Mouse (Mus musculus): Measurements from ENCODE around the gene Sgms1.

The Sgms1 gene

GRCm38 (mm10) chr19:32262805-32263572 lies 126.5 kb downstream of the Sgms1 start:
- DNase-seq, result no peak

- no peak for DNase-seq
Observed at GRCm38 (mm10) chr19:32260869-32261688, 128.4 kb downstream of the Sgms1 start.

- DNase-seq, result no peak
Observed at GRCm38 (mm10) chr19:32259830-32260229, 129.7 kb downstream of the Sgms1 start.

- no peak for DNase-seq
Observed at GRCm38 (mm10) chr19:32259048-32259447, 130.5 kb downstream of the Sgms1 start.

GRCm38 (mm10) chr19:32258146-32258545 lies 131.4 kb downstream of the Sgms1 start:
- no peak for DNase-seq

GRCm38 (mm10) chr19:32257616-32258015 lies 131.9 kb downstream of the Sgms1 start:
- DNase-seq, result no peak

- no peak for DNase-seq
Observed at GRCm38 (mm10) chr19:32256706-32257415, 132.7 kb downstream of the Sgms1 start.

GRCm38 (mm10) chr19:32255429-32256185 lies 133.9 kb downstream of the Sgms1 start:
- no peak for DNase-seq

- DNase-seq, result no peak
Observed at GRCm38 (mm10) chr19:32254739-32255344, 134.7 kb downstream of the Sgms1 start.

GRCm38 (mm10) chr19:32254204-32254603 lies 135.3 kb downstream of the Sgms1 start:
- no peak for DNase-seq

- DNase-seq, result no peak
Observed at GRCm38 (mm10) chr19:32252987-32253386, 136.5 kb downstream of the Sgms1 start.

GRCm38 (mm10) chr19:32252451-32252850 lies 137.1 kb downstream of the Sgms1 start:
- no peak for DNase-seq

- DNase-seq, result no peak
Observed at GRCm38 (mm10) chr19:32249181-32250130, 140.1 kb downstream of the Sgms1 start.

- no peak for DNase-seq
Observed at GRCm38 (mm10) chr19:32244881-32245280, 144.6 kb downstream of the Sgms1 start.

- no peak for DNase-seq
Observed at GRCm38 (mm10) chr19:32243246-32243645, 146.3 kb downstream of the Sgms1 start.

GRCm38 (mm10) chr19:32242153-32242552 lies 147.4 kb downstream of the Sgms1 start:
- DNase-seq, result peak; percentile 19

GRCm38 (mm10) chr19:32240417-32240990 lies 149.0 kb downstream of the Sgms1 start:
- no peak for DNase-seq

GRCm38 (mm10) chr19:32239925-32240324 lies 149.6 kb downstream of the Sgms1 start:
- no peak for DNase-seq

- DNase-seq, result no peak
Observed at GRCm38 (mm10) chr19:32239459-32239792, 150.1 kb downstream of the Sgms1 start.

- no peak for DNase-seq
Observed at GRCm38 (mm10) chr19:32238722-32239458, 150.6 kb downstream of the Sgms1 start.
